Mouse (Mus musculus) megakaryocyte, embryonic 14.5 days (primary cell): ENCODE measurements around the gene Crtc3.

Experiments used
- FLI1 ChIP-seq: IDR thresholded peaks from 2 replicates; pipeline ENCODE4 v1.6.1; 2012; ENCODE audit warnings: low read length, inconsistent platforms, mixed read lengths
- GATA1 ChIP-seq: IDR thresholded peaks from 3 replicates; pipeline ENCODE4 v1.6.1; 2012; ENCODE audit warnings: mixed read lengths, low read length, inconsistent platforms, borderline replicate concordance

DNA sequence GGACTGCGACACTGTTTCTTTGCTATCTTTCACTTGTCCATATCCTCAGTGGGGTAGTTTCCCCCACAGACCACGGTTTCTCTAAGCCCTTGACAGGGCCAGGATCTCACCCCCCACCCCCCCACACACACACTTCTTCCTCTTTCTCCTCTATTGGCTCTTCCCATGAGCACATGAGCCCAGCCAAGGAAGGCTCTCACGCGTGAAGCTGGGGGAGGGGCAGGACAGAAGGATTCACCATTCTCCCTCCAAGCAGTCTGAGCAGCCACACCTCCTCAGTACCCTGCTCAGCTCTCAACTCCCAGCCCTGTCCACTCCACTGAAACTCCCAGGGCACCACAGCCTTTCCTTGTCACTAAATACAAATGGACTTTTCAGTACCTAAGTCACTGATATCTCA lies 47.2 kb downstream of the Crtc3 start:
- TF ChIP-seq GATA1 = no peak
- no peak for TF ChIP-seq FLI1
